Mouse (Mus musculus) kidney, postnatal 10 days (tissue): ENCODE results near the gene Tgif2lx1.
"Not testable (repeated sequence)": the region's sequence is repeated elsewhere in the genome, so short reads cannot be mapped to it uniquely, and the experiment has no call there.

Experiments
- DNase-seq: peaks from one replicate; pipeline ENCODE4 v3.0.0; 2021; ENCODE audit warnings: mixed read lengths

The Tgif2lx1 gene

GRCm38 (mm10) chrX:118480637-118481036 is at the start of gene Tgif2lx1:
Gene Tgif2lx1, minus strand, starts transcription at chrX:118480737.
- not testable (repeated sequence) for DNase-seq
